ENCODE assay signal across 8 mouse cellular contexts in the genomic region with DNA sequence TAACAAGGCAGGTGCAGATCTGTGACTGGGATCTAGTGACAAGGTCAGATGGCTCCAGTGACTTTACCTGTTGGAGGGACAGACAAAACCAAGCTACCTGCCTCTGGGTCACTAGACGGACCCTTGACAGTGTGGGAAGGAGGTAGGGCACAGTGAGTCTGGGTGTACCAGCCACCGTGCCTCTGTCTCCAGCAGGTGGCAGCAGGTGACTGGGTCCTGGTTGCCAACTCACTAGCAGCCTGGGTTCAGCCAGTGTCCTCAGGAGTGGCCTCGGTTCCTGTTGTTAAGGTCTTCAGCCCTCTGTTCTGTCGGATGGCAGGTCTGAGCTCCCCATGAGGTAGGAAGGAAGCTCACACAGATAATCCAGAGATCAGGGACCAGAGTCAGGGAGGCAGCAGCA. TPM values are rescaled to one million over a fixed set of nuclear protein-coding genes. Genes with fewer than 3 reads are reported as not detected.
DNase-seq lines count a peak whose midpoint lies in the region; ATAC-seq and TF ChIP-seq lines count a peak whose summit lies in the region.

No protein-coding gene starts in this region.

- peak; percentile 96 for TF ChIP-seq CTCF in cortical plate, adult 2 months (IDR thresholded peaks at IDR 0.05; ENCODE audit: extremely low read depth, insufficient read depth, low read length)

- H3K27me3 ChIP-seq in lung, embryonic 16.5 days (ENCODE audit: control insufficient read depth, insufficient read depth, low read depth, low read length), result no peaks in the 10 kb centered on the region

- H3K27ac ChIP-seq in cortical plate, adult 2 months (ENCODE audit: insufficient read depth, low read length), result no peak overlapping the region
- no peak overlapping the region for H3K27ac ChIP-seq in lung, embryonic 16.5 days (ENCODE audit: low read length)

- DNase-seq in 3T3-L1 (ENCODE audit: low read depth, low spot score), result peak; percentile 60
- DNase-seq in ZHBTc4 (ENCODE audit: low read depth, low spot score), result peak; percentile 82
- DNase-seq in heart, postnatal 10 days, result peak; percentile 50 to 70
- peak; percentile 47 to 85 for DNase-seq in layer of hippocampus, adult 18-20 months (ENCODE audit: low spot score in 2 of 2)
- DNase-seq in retina, embryonic 14.5 days (ENCODE audit: low spot score), result peak; percentile 89
- peak; percentile 23 for DNase-seq in yolk sac, embryonic 10.5 days (ENCODE audit: low spot score)

- H3K36me3 ChIP-seq in lung, embryonic 16.5 days (ENCODE audit: control insufficient read depth, insufficient read depth, low read length), result no peaks in the 10 kb centered on the region

- WGBS in lung, embryonic 16.5 days, result 7% methylated on average over 4 of the region's 4 CpGs

- intact Hi-C loops in heart, postnatal 10 days (cut with DNase I), result loop anchor here (2.0 to 10.0 kb wide), 4 partner anchors 228 to 670 kb away; no protein-coding TSS in a partner anchor

- no peaks in the 10 kb centered on the region for H3K9me3 ChIP-seq in lung, embryonic 16.5 days (ENCODE audit: control insufficient read depth, low read length)

- H3K4me1 ChIP-seq in cortical plate, adult 2 months (ENCODE audit: control insufficient read depth, insufficient read depth, low read length), result no peaks in the 10 kb centered on the region
- H3K4me1 ChIP-seq in lung, embryonic 16.5 days (replicated peaks; ENCODE audit: control insufficient read depth, insufficient read depth, low read length), result no peaks in the 10 kb centered on the region

- no peak overlapping the region for H3K4me2 ChIP-seq in lung, embryonic 16.5 days (ENCODE audit: low read depth, low read length)

- no peak for TF ChIP-seq POLR2A in cortical plate, adult 2 months (IDR thresholded peaks at IDR 0.05; ENCODE audit: extremely low read depth, insufficient read depth, low read length)

- peak; percentile 52; the same call in 1 of the 2 replicates for ATAC-seq in lung, embryonic 16.5 days (ENCODE audit: low read depth)

- no peak overlapping the region for H3K4me3 ChIP-seq in cortical plate, adult 2 months (ENCODE audit: insufficient read depth, low read length)
- H3K4me3 ChIP-seq in lung, embryonic 16.5 days (ENCODE audit: low read length), result no peak overlapping the region

- H3K9ac ChIP-seq in lung, embryonic 16.5 days (ENCODE audit: low read length), result no peak overlapping the region

RNA-seq across cellular contexts. Expression of gene Pax7, which starts 43.9 kb away (rescaled TPM):
- polyA plus RNA-seq in cortical plate, adult 2 months (2012; rRNA removed), result not detected in 2 replicates
- total RNA-seq in heart, postnatal 10 days (2021), result not detected
- total RNA-seq in layer of hippocampus, adult 18-20 months (2021), result not detected
- 0.04 TPM in 1 of 2 replicates, not detected in the other for polyA plus RNA-seq in lung, embryonic 16.5 days (2015; fragmentation: Nextera tagmentation; extraction: Ambion mirVana)

Comparison
In these comparisons a context has a peak if more than half of its experiments do, and no peak if none do; other contexts are left out.
1. DNase-seq: peak in every context shown above with its lines; median percentile 89 in retina, embryonic 14.5 days; 82 in ZHBTc4; 66 in layer of hippocampus, adult 18-20 months; 60 in 3T3-L1; 60 in heart, postnatal 10 days; 23 in yolk sac, embryonic 10.5 days.